Mouse (Mus musculus) cerebellum, adult 11 months (tissue): ENCODE measurements around the gene Brd7.

Source experiments
- DNase-seq: peaks from one replicate; pipeline ENCODE4 v3.0.0; 2022

Brd7 gene

DNA sequence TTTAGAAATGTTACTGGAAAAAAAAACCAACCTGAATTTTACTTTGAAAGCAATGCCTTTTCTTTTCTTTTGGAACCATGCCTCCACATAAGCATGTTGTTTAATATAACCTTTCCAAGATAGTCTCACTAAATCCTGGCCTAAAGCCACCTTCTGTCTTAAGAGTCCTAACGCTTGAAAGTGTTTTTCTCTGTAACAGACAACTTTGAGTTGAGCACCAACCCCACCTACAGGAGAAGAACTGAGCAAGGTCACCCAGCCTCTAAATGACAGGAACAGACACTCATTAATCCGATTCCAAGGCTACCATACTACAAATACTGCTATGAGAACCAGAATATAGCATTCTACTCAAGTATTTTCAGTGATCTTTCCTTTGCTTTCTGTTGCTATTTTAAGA lies 12.9 kb downstream of the Brd7 start:
- no peak for DNase-seq

- no peak for DNase-seq
Observed at GRCm38 (mm10) chr8:88342026-88342425, 20.0 kb downstream of the Brd7 start.

GRCm38 (mm10) chr8:88339887-88340695 lies 21.9 kb downstream of the Brd7 start:
- no peak for DNase-seq

- peak; percentile 26 for DNase-seq
Observed at GRCm38 (mm10) chr8:88339221-88339620, 22.8 kb downstream of the Brd7 start.

- DNase-seq = no peak
Observed at GRCm38 (mm10) chr8:88334975-88335374, 27.0 kb downstream of the Brd7 start.

DNA sequence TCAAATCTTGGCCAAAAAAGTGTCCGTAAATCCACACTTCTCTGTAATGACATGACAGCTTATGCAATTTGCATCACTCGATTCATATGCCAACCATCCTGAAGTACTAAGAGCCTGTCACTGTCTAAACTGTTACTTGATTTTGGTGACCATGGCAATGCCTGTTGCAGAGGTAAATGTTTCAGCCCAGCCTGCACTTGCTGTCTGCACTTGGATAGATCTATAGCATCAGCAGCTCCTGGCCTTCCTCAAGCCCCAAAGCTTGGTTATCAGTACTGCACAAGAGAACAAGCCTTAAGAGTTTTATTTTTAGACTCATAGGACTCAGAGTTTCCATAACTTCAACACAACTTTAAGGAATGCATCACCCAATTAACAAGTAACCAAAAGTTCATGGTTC lies 27.6 kb downstream of the Brd7 start:
- DNase-seq = no peak

DNA sequence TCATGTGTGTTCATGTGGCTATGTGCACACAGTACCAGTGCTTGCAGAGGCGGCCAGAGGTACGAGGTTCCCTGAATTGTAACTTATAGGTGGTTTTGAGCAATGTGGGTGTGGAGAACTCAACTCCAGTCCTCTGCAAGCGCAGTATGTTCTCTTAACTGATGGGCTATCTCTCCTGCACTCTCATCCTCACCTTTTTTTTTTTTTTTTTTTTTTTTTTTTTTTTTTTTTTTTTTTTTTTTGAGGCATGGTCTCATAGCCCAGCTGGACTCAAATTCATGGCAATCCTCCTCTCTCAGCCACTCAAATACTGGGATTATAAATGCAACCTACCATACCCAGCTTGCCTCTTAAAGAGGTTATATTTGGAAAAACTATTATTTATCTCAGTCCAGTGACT lies 31.2 kb downstream of the Brd7 start:
- DNase-seq = no peak

GRCm38 (mm10) chr8:88328689-88329088 lies 33.3 kb downstream of the Brd7 start:
- no peak for DNase-seq

DNA sequence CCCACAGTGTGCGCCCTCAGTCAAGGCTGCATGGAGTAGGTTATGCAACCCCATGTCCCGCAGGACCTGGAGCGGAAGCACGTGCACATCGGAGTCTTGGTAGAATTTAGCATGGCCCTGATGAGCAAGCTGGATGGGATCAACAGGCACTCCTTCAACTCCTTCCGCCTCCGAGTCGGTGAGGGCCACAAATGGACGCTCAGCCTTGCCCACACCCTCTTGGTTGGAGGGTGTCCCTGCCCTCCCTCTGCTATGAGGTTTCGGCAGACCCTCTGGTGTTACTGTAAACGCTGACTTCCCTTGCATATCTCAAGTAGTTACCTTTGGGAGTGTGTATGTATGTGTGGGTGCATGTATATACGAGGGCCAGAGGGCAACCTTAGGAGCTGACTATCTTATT lies 35.7 kb downstream of the Brd7 start:
- no peak for DNase-seq

GRCm38 (mm10) chr8:88325795-88326194 lies 36.2 kb downstream of the Brd7 start:
- DNase-seq = no peak

DNA sequence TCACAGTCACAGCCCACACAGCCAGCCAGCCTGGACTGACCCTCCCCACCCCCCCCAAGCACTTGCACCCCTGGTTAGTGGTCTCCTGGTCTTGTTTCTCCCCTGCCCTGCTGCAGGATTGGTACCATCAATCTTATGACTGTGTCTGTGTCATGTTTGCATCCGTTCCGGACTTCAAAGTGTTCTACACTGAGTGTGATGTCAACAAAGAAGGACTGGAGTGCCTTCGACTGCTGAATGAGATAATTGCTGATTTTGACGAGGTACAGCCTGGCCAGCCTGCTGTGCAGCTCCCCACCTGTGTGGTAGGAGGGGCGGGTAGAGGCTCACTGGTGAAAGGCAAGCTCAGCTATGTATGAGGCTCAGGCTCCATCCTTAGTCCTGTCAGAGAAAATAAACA lies 36.7 kb downstream of the Brd7 start:
- no peak for DNase-seq

- DNase-seq = no peak
Observed at GRCm38 (mm10) chr8:88324760-88325159, 37.2 kb downstream of the Brd7 start.

- no peak for DNase-seq
Observed at GRCm38 (mm10) chr8:88323523-88323922, 38.5 kb downstream of the Brd7 start.

DNA sequence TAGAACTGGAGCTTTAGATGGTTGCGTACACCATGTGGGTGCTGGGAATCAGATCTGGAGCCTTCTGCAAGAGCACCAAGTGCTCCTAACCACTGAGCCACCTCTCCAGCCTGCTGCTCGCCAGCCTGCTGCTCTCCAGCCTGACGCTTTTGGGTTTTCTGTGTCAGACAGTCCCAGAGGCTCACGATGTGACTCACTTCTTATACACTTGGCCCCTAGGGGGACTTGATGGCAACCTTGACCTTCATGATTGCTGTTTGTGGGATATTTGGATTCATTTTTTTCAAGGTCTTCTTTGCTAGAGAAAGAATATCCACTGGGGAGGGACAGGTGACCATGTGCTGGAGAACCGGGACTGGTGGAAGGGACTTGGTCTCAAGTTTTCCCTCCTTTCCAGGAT lies 40.6 kb downstream of the Brd7 start:
- DNase-seq = no peak

- no peak for DNase-seq
Observed at GRCm38 (mm10) chr8:88320134-88320533, 41.9 kb downstream of the Brd7 start.

- DNase-seq = no peak
Observed at GRCm38 (mm10) chr8:88318151-88318550, 43.8 kb downstream of the Brd7 start.

- DNase-seq = no peak
Observed at GRCm38 (mm10) chr8:88317341-88317740, 44.7 kb downstream of the Brd7 start.

DNA sequence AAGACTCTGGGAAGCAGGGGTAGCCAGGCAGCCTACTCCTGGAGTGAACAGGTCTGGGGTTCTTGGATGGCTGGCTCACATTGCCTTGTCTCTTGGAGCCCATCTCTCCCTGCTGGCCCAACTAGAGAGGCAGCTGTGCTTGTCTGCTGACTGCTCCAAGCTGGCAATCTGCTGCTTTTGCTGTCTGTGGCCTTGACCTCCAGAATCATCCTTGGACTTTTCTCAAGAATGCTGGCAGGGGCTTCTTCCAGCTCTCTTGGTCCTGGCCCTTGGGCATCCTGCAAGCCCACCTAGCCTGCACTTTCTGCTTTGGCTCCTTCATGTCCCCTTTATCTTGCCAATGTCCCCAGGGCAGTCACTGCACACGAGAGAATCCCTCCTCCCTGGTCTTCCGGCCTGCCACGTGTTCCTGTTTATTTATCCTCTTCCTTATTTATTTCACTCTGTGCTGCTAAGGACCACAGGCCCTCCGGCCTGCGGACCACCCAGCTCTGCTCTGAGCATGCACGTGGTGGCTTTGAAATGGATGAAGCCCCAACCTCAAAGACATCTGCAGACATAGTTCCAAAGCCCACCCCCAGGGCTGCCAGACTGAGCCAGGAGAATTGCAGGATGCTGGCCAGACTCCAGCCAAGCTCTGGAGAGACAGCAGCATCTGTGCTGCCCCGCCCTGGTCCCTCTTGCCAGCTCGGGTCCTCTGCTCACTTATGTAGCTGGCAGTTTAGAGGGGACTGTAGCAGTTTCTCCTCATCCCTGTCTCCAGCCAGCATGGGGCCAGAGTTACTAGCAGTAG lies 45.7 kb downstream of the Brd7 start:
- no peak for DNase-seq

DNA sequence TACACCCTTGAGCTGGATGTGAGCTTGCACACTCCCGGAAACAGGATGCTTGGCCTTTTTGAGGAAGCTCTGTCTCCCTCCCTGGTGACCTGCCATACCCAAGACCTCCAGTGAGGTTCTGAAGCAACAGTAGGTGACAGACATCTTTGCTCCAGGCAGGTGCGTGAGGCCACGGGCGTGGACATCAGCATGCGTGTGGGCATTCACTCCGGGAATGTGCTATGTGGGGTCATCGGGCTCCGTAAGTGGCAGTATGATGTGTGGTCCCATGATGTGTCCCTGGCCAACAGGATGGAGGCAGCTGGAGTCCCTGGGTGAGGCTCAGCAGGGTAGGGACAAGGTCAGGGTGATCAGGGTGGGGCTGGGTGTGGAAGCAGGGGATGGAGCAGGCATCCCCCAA lies 46.7 kb downstream of the Brd7 start:
- DNase-seq = no peak

DNA sequence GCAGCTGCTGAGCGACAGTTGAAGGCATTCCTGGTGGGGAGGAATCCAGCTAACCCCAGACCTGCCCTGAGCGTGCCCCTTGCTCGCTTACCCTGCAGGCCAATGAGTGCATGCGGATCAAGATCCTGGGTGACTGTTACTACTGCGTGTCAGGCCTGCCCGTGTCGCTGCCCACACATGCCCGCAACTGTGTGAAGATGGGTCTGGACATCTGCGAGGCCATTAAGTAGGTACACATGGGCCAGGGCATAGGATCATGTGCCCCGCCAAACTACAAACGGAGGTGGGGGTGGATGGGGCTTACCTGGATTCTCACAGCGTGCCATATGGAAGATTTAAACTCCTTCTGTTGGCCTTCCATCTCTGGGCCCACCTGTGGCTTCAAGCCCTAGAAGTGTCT lies 48.0 kb downstream of the Brd7 start:
- peak; percentile 32 for DNase-seq

DNA sequence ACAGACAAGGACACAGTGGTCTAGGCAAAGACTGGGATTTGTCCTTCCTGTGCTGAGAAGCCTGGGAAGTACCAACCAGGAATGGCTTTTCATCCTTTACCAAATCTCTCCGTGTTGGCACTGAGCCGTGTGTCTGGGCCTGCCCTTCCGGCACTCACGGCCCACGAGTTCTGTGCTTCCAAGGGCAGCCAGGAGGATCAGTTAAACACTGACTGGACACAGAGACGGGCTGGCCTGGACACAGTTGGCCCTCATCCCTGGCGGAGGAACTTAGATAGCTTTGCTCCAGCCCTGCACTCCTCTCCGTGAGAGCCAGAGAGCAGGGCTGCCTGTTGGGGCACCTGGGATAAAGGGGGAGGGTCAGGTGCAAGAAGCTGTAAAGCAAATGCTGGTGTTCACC lies 49.0 kb downstream of the Brd7 start:
- DNase-seq = no peak

- no peak for DNase-seq
Observed at GRCm38 (mm10) chr8:88310286-88310685, 51.7 kb downstream of the Brd7 start.

DNA sequence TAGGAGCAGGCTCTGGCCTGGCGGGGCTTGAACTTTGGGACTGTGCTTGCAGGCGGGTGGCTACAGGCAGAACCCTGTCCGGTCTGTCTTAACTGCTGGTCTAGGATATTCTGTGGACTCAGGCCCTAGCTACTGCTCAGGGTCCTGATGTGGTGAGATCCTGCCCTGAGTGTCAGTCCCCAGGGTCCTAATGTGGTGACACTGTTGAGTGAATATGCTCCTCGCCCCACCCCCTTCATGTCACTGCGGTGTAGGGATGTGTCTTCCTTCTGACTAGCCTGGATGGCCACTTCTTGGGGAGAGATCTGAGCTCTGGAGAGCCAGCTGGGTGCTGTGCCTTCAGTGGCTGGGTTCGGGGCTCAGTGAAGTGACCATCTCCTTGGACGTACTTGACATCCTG lies 52.1 kb downstream of the Brd7 start:
- no peak for DNase-seq

- no peak for DNase-seq
Observed at GRCm38 (mm10) chr8:88309274-88309873, 52.6 kb downstream of the Brd7 start.
